Mouse (Mus musculus): ENCODE measurements around the gene Asxl2. TPM values are rescaled to one million over a fixed set of nuclear protein-coding genes. Genes with fewer than 3 reads are reported as not detected.
A peak's percentile ranks its signal among the peaks of the same experiment; 100 is the strongest.
"Not testable (repeated sequence)": the region's sequence is repeated elsewhere in the genome, so short reads cannot be mapped to it uniquely, and the experiment has no call there.

Gene Asxl2
- polyA plus RNA-seq, 1 experiment from 2014 or later = 14.0 TPM

DNA sequence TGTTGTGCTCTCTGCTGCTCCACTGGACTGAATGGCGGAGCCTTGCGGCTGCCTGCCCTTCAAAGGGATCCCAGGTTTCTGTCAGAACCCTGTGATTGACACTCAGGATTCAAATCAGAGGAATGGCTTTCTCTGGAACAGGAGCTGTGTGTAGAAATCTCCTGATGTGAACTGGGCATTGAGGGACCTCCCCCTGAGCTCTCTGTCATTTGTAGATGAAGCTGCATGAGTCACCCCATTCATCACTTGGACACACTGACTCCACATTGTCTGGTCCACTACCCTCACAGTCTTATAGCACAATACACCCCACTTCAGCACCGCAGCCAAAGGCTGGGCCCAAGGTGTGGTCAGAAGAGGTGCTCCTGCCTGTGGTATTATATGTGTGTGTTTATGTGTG is 21.0 kb upstream of the Asxl2 start:
- H3K36me3 ChIP-seq = peaks cover 67% of the 10 kb centered on the region
- not testable (repeated sequence) for H3K27ac ChIP-seq (replicated peaks); H3K27me3 ChIP-seq (ENCODE audit: low read depth, poor library complexity, severe bottlenecking); H3K9me3 ChIP-seq (replicated peaks); H3K4me3 ChIP-seq; DNase-seq (ENCODE audit: low spot score); H3K4me1 ChIP-seq
- 76% methylated on average over 3 of the region's 3 CpGs for WGBS

DNA sequence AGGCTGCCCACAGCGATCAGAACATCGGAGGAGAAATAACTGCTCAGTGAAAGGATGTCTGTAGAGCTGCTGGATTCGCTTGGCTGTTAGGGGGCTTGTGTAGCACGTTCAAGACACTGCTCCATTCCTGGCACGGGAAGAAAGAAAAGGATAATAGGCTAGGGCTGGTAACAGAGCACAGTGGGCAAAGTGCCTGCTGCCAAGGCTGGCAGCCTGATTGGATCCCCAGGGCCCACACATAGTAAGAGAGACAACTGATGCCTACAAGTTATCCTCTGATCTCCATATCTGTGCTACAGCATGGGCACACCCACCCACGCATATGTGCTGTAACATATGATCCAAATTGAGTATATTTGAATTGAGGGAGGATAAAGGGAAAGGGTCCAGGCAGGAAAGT is 20.1 kb upstream of the Asxl2 start:
- no peaks in the 10 kb centered on the region for H3K4me1 ChIP-seq
- no peaks in the 10 kb centered on the region for H3K9me3 ChIP-seq (replicated peaks)
- no peaks in the 10 kb centered on the region for H3K27me3 ChIP-seq (ENCODE audit: low read depth, poor library complexity, severe bottlenecking)
- WGBS = 94% methylated on average over 6 of the region's 6 CpGs
- peaks cover 59% of the 10 kb centered on the region for H3K36me3 ChIP-seq
- H3K4me3 ChIP-seq = no peak overlapping the region
- no peak for DNase-seq (ENCODE audit: low spot score)
- H3K27ac ChIP-seq (replicated peaks) = no peak overlapping the region

DNA sequence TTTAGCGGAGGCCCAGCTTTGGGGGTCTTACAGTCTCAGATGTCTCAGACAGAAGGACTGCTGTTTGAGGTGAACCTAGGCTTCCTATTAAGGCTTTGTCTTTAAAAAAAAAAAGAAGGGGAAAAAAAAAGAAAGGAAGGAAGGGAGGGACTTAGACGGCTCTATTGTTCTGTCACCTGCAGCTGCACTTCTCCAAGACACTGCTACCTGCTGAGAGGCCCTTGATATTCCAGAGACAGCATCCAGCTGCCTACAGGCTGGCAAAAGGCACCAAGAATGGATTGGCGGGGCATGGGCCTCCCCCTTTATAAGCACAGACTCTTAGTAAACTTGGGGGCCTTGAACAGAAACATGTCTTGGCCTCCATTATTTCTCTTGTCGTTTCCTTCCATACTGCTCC is 11.7 kb upstream of the Asxl2 start:
- no peak for DNase-seq (ENCODE audit: low spot score)

DNA sequence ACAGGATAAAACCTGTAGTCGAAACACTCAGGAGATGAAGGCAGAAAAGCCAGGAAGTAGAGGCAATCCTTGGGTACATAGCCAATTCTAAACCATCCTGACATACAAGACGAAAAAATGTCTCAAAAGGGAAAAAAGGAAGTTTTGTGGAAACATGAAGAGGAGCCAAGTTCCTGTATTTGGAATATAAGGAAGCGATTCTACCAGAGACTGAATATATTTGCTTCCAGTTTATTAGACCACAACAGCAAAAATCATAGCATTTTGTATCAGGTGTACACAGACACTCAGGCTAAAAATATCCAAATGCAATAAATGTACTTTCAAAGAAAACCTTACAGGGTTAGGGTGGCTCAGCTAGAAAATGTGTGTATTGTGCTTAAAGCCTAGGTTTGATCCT is 7.9 kb upstream of the Asxl2 start:
- peaks cover 81% of the 10 kb centered on the region for H3K36me3 ChIP-seq
- H3K9me3 ChIP-seq (replicated peaks) = peaks cover 13% of the 10 kb centered on the region; the same call in 1 of the 2 replicates
- no peak overlapping the region for H3K27ac ChIP-seq (replicated peaks)
- H3K27me3 ChIP-seq (ENCODE audit: low read depth, poor library complexity, severe bottlenecking) = no peaks in the 10 kb centered on the region
- 91% methylated on average over 3 of the region's 3 CpGs for WGBS
- H3K4me1 ChIP-seq = no peaks in the 10 kb centered on the region
- no peak for DNase-seq (ENCODE audit: low spot score)
- H3K4me3 ChIP-seq = no peak overlapping the region

More for the DNA sequence above, 11.7 kb upstream of the Asxl2 start:
- peaks cover 53% of the 10 kb centered on the region for H3K36me3 ChIP-seq
- H3K9me3 ChIP-seq (replicated peaks) = peaks cover 14% of the 10 kb centered on the region; the same call in 1 of the 2 replicates
- no peaks in the 10 kb centered on the region for H3K4me1 ChIP-seq
- no peak overlapping the region for H3K27ac ChIP-seq (replicated peaks)
- no peak overlapping the region for H3K4me3 ChIP-seq
- no peaks in the 10 kb centered on the region for H3K27me3 ChIP-seq (ENCODE audit: low read depth, poor library complexity, severe bottlenecking)
- 95% methylated on average over 4 of the region's 4 CpGs for WGBS

DNA sequence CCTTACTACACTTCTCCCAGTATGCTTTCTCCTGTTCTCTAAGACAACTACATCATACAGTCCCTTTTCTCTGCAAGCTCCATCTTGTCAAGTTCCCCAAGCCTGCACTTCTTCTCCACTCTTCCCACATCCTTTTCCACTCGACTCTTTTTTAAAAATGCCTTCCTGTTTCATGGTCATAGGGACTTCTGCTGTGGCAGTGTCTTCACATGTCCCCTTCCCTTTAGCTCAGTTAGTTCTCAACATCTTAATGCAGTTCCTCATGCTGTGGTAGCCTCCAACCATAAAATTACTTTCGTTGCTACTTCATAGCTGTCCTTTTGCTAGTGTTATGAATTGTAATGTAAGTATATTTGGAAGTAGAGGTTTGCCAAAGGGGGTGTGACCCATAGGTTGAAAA is 6.1 kb upstream of the Asxl2 start:
- Histone ChIP-seq H3K4me1 (peaks cover 14% of the 10 kb centered on the region), H3K36me3 (peaks cover 71% of the 10 kb centered on the region), H3K27me3 (ENCODE audit: low read depth, poor library complexity, severe bottlenecking) (no peaks in the 10 kb centered on the region), H3K9me3 (replicated peaks) (no peaks in the 10 kb centered on the region), H3K4me3 (no peak overlapping the region), H3K27ac (replicated peaks) (no peak overlapping the region)
- DNase-seq (ENCODE audit: low spot score) = no peak
- WGBS = 88% methylated on average over 2 of the region's 2 CpGs

DNA sequence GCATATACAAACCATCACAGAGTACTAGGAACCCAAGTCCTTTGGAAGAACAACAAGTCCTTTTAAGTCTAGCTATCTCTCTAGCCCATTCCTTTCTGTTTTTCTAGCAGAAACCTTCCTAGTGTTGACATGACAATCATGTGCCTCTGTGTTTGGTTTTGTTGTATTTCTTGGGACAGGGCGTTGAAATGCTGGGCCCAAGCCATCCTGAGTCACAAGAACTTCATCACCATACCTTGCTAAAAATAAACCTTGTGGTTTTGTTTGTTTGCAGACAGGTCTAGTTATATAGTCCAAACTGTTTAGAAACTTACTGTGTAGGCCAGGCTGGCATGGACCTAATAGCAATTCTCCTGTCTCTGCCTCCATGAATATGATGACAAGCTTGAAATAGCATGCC is 3.9 kb upstream of the Asxl2 start:
- Histone ChIP-seq H3K4me3 (no peak overlapping the region), H3K9me3 (replicated peaks) (no peaks in the 10 kb centered on the region), H3K4me1 (peaks cover 18% of the 10 kb centered on the region), H3K27me3 (ENCODE audit: low read depth, poor library complexity, severe bottlenecking) (no peaks in the 10 kb centered on the region), H3K27ac (replicated peaks) (no peak overlapping the region), H3K36me3 (peaks cover 48% of the 10 kb centered on the region)
- 93% methylated on average over 1 of the region's 1 CpGs for WGBS
- no peak for DNase-seq (ENCODE audit: low spot score)

DNA sequence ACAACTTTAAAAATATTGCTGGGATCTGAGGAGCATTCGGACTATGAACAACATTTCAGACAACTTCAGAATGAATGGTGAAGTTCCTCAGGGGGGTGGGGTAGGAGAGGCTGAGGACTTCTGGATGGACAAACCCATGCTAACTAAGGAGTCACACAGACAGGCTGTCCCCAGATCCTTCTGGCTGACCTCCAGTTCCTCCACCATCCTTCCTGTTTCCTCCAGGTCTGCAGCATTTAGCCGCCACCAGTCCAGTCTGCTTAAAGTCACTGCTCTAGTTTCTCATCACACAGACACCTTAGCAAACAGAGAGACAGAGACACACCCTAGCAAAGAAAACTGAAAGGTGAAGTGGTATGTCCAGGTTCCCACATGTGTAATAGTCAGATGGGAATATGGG is 2.5 kb upstream of the Asxl2 start:
- 92% methylated on average over 2 of the region's 2 CpGs for WGBS
- no peak for DNase-seq (ENCODE audit: low spot score)
- H3K36me3 ChIP-seq = peaks cover 35% of the 10 kb centered on the region

DNA sequence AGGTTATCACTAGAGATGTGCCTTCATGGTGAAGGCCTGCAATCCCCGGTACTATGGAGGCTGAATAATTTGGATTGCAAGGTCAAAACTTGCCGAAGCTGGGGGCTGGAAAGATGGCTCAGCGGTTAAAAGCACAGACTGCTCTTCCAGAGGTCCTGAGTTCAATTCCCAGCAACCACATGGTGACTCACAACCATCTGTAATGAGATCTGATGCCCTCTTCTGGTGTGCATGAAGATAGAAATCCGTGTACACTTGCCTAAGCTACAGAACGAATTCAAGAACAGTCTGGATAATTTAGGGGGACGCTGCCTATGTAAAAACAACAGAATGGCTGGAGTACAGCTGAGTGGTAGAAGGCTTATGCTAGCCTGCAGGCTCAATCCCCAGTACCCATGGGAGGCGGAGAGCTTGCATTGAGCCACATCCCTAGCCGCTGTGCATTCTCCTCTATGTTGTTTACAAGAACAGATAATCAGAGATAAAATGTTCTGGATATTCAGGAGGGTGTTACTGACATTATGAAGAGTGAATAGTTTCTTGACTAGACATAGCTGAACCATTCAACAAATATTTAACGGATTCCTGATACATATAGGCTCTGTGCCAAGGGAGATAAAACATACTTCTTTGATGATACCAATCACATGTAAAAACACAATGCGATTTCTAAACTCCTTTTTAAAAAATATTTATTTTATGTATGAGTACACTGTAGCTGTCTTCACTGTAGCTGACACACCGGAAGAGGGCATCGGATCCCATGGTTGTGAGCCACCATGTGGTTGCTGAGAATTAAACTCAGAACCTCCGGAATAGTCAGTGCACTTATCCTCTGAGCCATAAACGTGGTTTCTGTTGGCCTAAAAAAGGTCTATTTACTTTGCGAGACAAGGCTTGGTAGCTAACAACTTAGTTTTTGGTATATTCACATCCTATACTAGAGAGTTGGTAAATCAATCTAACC is 999 bp upstream of the Asxl2 start:
- DNase-seq (ENCODE audit: low spot score) = no peak
- peaks cover 33% of the 10 kb centered on the region for H3K36me3 ChIP-seq
- H3K4me3 ChIP-seq = peak overlapping the region; percentile 85
- H3K27ac ChIP-seq (replicated peaks) = peak overlapping the region; percentile 96
- peaks cover 18% of the 10 kb centered on the region for H3K4me1 ChIP-seq
- WGBS = 50% methylated on average over 15 of the region's 15 CpGs
- no peaks in the 10 kb centered on the region for H3K9me3 ChIP-seq (replicated peaks)
- H3K27me3 ChIP-seq (ENCODE audit: low read depth, poor library complexity, severe bottlenecking) = no peaks in the 10 kb centered on the region

More for the DNA sequence above, 2.5 kb upstream of the Asxl2 start:
- no peak overlapping the region for H3K27ac ChIP-seq (replicated peaks)
- no peaks in the 10 kb centered on the region for H3K9me3 ChIP-seq (replicated peaks)
- no peaks in the 10 kb centered on the region for H3K27me3 ChIP-seq (ENCODE audit: low read depth, poor library complexity, severe bottlenecking)
- H3K4me1 ChIP-seq = peaks cover 18% of the 10 kb centered on the region
- H3K4me3 ChIP-seq = no peak overlapping the region

DNA sequence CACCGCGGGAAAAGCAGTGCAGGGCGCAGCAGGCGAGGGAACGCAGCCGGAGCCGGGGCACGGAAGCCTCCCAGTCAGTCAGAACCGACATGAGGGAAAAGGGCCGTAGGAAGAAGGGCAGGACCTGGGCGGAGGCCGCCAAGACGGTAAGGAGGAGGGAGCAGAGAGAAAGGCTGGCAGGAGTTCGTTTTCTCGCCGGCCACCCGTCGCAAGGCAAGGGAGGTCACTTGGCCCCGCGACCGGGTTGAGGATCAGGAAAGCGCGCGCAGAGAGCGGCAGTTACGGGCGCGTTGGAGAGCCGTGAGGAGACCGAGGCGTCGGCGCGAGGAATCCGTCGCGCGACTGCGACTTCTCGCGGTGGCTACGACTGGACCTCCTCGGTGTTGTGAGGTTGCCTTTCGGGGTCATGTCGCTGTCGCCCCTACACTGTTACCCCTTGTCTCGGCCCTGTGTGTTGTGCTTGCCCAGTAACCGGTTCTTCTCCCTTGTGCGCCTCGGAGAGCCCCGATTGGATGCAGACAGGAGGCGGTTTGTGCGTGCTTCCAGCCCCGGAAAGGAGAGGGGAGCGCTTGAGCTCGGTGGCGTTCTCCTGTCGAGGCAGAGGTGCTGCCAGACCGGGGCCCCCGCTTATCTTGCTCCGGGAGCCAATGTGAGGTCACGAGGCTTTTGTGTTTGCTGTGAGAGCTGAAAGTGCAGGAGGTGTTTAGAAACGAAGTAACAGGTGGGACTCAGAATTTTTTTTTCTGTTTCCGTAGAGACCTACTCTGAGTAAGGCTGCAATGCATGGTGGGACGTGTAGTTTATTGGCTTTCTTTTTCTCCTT is 621 bp downstream of the Asxl2 start:
- H3K27me3 ChIP-seq (ENCODE audit: low read depth, poor library complexity, severe bottlenecking) = no peaks in the 10 kb centered on the region
- H3K9me3 ChIP-seq (replicated peaks) = no peaks in the 10 kb centered on the region
- WGBS = under 1% methylated on average over 65 of the region's 65 CpGs
- peaks cover 18% of the 10 kb centered on the region for H3K4me1 ChIP-seq
- DNase-seq (ENCODE audit: low spot score) = peak; percentile 80
- H3K36me3 ChIP-seq = peaks cover 22% of the 10 kb centered on the region
- peak overlapping the region; percentile 85 for H3K4me3 ChIP-seq
- H3K27ac ChIP-seq (replicated peaks) = peak overlapping the region; percentile 96

DNA sequence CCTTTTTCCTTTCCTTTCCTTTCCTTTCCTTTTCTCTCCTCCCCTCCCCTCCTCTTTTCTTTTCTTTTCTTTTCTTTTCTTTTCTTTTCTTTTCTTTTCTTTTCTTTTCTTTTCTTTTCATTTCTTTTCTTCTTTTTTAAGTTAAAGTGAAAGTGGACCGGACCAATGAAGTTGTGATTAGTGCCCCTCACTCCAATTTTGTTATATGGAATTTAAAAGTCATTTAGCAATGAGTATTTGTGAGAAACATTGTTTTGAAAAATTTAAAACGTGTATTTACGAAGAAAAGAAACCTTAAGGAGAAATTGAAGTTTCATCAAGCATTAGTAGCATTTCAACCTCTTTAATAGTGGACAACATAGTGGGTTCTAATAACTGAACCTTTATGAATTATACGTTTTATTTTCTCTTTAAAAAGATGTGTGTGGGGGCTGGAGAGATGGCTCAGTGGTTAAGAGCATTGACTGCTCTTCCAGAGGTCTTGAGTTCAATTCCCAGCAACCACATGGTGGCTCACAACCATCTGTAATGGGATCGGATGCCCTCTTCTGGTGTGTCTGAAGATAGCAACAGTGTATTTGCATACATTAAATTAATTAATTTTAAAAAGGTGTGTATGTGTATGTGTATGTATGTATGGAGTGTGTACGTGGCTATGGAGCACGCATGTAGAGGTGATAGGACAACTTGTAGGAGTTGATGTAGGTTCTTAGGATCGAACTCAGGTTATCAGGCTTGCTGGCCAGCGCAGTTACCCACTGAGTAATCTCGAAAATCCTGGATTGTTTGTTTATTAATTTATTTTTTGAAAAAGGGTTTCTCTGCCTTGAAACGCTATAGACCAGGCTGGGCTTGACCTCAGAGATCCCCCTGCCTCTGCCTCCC is 1.5 kb downstream of the Asxl2 start:
- H3K27ac ChIP-seq (replicated peaks) = peak overlapping the region; percentile 96; the same call in 1 of the 2 replicates
- no peaks in the 10 kb centered on the region for H3K27me3 ChIP-seq (ENCODE audit: low read depth, poor library complexity, severe bottlenecking)
- peak overlapping the region; percentile 85 for H3K4me3 ChIP-seq
- DNase-seq (ENCODE audit: low spot score) = no peak
- 67% methylated on average over 11 of the region's 11 CpGs for WGBS
- peaks cover 13% of the 10 kb centered on the region; the same call in 1 of the 2 replicates for H3K36me3 ChIP-seq
- H3K4me1 ChIP-seq = peaks cover 18% of the 10 kb centered on the region
- H3K9me3 ChIP-seq (replicated peaks) = no peaks in the 10 kb centered on the region

DNA sequence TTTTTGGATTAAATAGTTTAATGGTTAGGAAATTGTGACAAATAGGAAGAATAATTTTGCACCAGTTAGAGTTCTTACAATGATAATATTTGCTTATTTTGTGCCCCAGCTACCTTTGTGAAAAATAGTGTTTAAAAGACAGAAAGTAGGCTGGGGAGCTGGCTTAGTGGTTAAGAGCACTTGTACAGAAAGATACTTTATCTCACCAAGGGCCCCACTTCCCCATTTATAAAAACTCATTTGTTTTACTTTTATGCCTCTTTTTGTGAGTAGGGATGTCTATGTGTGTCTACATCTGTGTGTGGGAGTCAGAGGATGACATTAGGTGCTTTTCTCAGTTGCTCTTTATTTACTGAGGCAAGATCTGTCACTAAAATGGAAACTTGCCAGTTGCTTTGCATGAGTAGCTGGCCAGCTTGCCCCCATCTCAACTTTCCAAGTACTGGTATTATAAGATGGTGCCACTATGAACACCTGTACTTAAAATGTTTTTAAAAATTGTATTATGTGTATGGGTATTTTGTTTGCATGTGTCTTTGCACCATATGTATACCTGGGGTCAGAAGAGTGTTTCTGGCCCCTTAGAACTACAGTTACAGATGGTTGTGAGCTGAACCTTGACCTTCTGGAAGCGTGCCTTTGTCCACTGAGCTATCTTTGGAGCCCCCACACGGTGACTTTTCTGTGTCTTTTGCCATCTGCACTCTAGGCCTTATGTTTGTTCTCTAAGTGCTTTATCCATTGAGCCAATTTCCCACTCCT is 3.2 kb downstream of the Asxl2 start:
- Histone ChIP-seq H3K4me3 (no peak overlapping the region), H3K27ac (replicated peaks) (no peak overlapping the region), H3K9me3 (replicated peaks) (no peaks in the 10 kb centered on the region; the same call in 1 of the 2 replicates), H3K4me1 (peaks cover 10% of the 10 kb centered on the region), H3K27me3 (ENCODE audit: low read depth, poor library complexity, severe bottlenecking) (no peaks in the 10 kb centered on the region), H3K36me3 (peaks cover 24% of the 10 kb centered on the region)
- 85% methylated on average over 2 of the region's 2 CpGs for WGBS
- DNase-seq (ENCODE audit: low spot score) = no peak

DNA sequence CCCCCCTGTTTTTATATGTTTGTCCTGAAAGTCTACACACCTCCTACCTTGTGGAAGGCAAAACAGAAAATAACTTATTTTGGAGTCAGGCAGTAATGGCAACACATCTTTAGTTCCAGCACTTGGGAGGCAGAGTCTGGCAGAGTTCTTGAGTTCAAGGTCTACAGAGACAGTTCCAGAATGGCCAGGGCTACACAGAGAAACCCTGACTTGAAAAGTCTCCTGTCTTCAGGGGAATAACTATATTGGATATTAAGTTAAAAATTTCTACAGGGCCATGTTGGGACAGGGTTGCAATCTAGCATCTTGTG is 3.7 kb downstream of the Asxl2 start:
- Histone ChIP-seq H3K4me3 (no peak overlapping the region), H3K27me3 (ENCODE audit: low read depth, poor library complexity, severe bottlenecking) (no peaks in the 10 kb centered on the region), H3K36me3 (peaks cover 24% of the 10 kb centered on the region), H3K27ac (replicated peaks) (no peak overlapping the region), H3K4me1 (peaks cover 5% of the 10 kb centered on the region), H3K9me3 (replicated peaks) (no peaks in the 10 kb centered on the region; the same call in 1 of the 2 replicates)
- no peak for DNase-seq (ENCODE audit: low spot score)
